Mouse (Mus musculus) limb, embryonic 11.5 days (tissue): ENCODE measurements at regions not wholly inside any gene's neighbourhood (a gene's known extent, or its start where the extent isn't known, plus 50 kb on each side); places are given as distances from the start of the nearest gene placed in this dataset.
"Not testable (repeated sequence)": the region's sequence is repeated elsewhere in the genome, so short reads cannot be mapped to it uniquely, and the experiment has no call there.

Source experiments
- ATAC-seq: fragments of 200-750 bp; cut with Nextera tagmentation; 2 replicates; pipeline ENCODE4 v1.8.0; 2017; ENCODE audit warnings: low read depth; ENCODE audit not compliant: insufficient number of reproducible peaks, low FRiP score, low TSS enrichment
- DNase-seq: peaks from one replicate; pipeline ENCODE4 v3.0.0-alpha.2; 2015; ENCODE audit warnings: low spot score
- H3K27ac ChIP-seq: fragments of 300-500 bp; sonication (generic); replicated peaks from 2 replicates; pipeline ENCODE4 v1.5.1; 2014; ENCODE audit warnings: low read depth, mild to moderate bottlenecking, low read length
- H3K27me3 ChIP-seq: fragments of 300-500 bp; sonication (generic); 2 replicates; pipeline ENCODE4 v1.6.1; 2014; ENCODE audit warnings: mild to moderate bottlenecking, low read length, mixed read lengths; ENCODE audit not compliant: control insufficient read depth, insufficient read depth
- H3K36me3 ChIP-seq: fragments of 300-500 bp; sonication (generic); 2 replicates; pipeline ENCODE4 v1.6.1; 2014; ENCODE audit warnings: mild to moderate bottlenecking, low read length, moderate library complexity, mixed read lengths; ENCODE audit not compliant: control insufficient read depth, insufficient read depth
- H3K4me1 ChIP-seq: fragments of 300-500 bp; sonication (generic); 2 replicates; pipeline ENCODE4 v1.6.1; 2014; ENCODE audit warnings: low read length, mixed read lengths; ENCODE audit not compliant: control insufficient read depth, insufficient read depth
- H3K4me2 ChIP-seq: fragments of 300-500 bp; sonication (generic); 2 replicates; pipeline ENCODE4 v1.6.1; 2014; ENCODE audit warnings: low read depth, mild to moderate bottlenecking, moderate library complexity; ENCODE audit not compliant: severe bottlenecking
- H3K4me3 ChIP-seq: fragments of 300-500 bp; sonication (generic); 2 replicates; pipeline ENCODE4 v1.5.1; 2014; ENCODE audit warnings: low read depth, low read length
- H3K9ac ChIP-seq: fragments of 300-500 bp; sonication (generic); 2 replicates; pipeline ENCODE4 v1.6.1; 2014; ENCODE audit warnings: mild to moderate bottlenecking, low read length
- H3K9me3 ChIP-seq: fragments of 300-500 bp; sonication (generic); 2 replicates; pipeline ENCODE4 v1.6.1; 2016; ENCODE audit warnings: low read length; ENCODE audit not compliant: control insufficient read depth
- WGBS: fragments of 180-500 bp; shearing (Covaris S2); extraction: QIAGEN DNeasy Blood & Tissue Kit; methylation state at CpG from one replicate; pipeline ENCODE4 v1.1.7; 2014; 5-methylcytosine and 5-hydroxymethylcytosine counted together

DNA sequence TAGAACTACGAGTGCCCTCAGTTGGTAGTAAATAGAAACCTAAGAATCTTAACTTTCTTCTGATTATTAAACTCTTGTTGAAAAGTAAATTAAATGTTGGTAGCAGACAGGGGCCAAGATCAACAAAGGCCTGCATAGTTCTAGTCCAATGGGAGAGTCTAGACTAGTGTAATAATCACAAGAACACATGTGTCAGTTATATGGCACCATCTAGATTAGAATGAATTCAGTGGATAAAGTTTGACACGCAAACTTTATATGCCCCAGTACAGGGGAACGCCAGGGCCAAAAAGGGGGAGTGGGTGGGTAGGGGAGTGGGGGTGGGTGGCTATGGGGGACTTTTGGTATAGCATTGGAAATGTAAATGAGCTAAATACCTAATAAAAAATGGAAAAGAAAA, 176.9 kb downstream of the Ube2e3 start:
- not testable (repeated sequence) for H3K9ac ChIP-seq, H3K4me2 ChIP-seq, H3K27me3 ChIP-seq, H3K4me3 ChIP-seq, H3K4me1 ChIP-seq, H3K36me3 ChIP-seq, H3K9me3 ChIP-seq, DNase-seq, H3K27ac ChIP-seq, ATAC-seq
- WGBS: 73% methylated on average over 3 of the region's 3 CpGs

- H3K4me1 ChIP-seq: no peaks in the 10 kb centered on the region
- H3K9ac ChIP-seq: no peak overlapping the region
- H3K4me2 ChIP-seq: no peak overlapping the region
- H3K27ac ChIP-seq: no peak overlapping the region
- no peaks in the 10 kb centered on the region for H3K36me3 ChIP-seq
- no peak overlapping the region for H3K4me3 ChIP-seq
- 81% methylated on average over 4 of the region's 4 CpGs for WGBS
- no peaks in the 10 kb centered on the region for H3K27me3 ChIP-seq
- DNase-seq: no peak
- H3K9me3 ChIP-seq: no peaks in the 10 kb centered on the region
- ATAC-seq: no peak
Observed at GRCm38 (mm10) chr2:79045508-79045907, 177.6 kb downstream of the Ube2e3 start.

DNA sequence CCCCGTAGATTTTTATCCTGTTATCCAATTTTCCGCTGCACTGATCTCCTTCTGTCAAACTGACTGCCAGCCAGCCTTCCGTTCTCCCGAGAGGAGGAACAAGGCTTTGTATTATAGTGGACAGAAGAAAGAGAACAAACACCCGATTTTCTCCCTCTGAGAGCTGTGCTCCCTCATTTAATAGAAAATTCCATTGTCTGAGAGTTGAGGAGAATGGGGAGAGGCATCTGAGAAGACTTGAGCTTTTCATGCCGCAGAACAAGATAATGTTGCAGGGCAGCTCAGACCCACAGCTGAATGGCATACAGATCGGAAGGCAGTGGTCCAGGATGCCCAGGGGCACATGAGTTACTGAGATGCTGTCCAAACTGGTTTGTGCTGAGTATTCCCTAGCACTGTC, 180.1 kb downstream of the Ube2e3 start:
- no peaks in the 10 kb centered on the region for H3K27me3 ChIP-seq
- WGBS: 79% methylated on average over 7 of the region's 7 CpGs
- H3K4me1 ChIP-seq: no peaks in the 10 kb centered on the region
- no peak overlapping the region for H3K4me2 ChIP-seq
- H3K9ac ChIP-seq: no peak overlapping the region
- H3K27ac ChIP-seq: no peak overlapping the region
- DNase-seq (no peak), ATAC-seq (no peak)
- no peaks in the 10 kb centered on the region for H3K36me3 ChIP-seq
- H3K4me3 ChIP-seq: no peak overlapping the region
- H3K9me3 ChIP-seq: no peaks in the 10 kb centered on the region

DNA sequence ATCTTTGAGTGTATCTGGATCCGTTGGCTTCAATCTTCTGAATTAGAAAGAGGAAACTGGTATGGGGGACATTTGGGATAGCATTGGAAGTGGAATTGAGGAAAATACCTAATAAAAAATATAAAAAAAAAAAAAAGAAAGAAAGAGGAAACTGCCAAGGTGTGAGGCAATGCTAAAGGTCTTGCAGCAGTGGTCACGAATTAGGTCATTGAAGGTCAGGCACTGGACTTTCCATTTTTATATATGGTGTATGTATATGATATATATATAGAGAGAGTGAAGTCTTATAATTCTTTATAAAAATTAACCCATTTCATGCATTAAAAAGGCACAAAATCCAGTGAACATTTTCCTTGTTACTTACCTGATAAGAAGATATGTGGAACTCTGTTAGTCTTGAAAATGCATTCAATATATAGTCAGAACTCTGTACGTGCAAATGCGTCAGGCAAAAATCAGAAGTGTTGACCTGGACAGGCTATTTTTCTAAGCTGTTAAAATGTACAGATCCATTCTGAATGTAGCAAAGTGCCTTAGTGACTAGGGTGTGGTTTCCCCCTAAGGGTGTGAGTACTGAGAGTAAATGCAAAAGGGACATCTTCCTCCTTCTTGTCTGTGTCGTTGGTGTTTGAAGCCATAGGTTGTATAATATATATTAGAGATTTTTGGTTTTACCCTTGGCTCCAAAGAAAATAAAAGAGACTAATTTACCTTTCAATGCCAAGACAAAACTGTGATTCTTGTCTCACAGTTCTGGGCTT, 181.0 kb downstream of the Ube2e3 start:
- no peak overlapping the region for H3K27ac ChIP-seq
- H3K4me2 ChIP-seq: no peak overlapping the region
- H3K4me3 ChIP-seq: no peak overlapping the region
- 91% methylated on average over 5 of the region's 5 CpGs for WGBS
- no peaks in the 10 kb centered on the region for H3K36me3 ChIP-seq
- DNase-seq (no peak), ATAC-seq (no peak)
- no peaks in the 10 kb centered on the region for H3K9me3 ChIP-seq
- no peak overlapping the region for H3K9ac ChIP-seq
- H3K27me3 ChIP-seq: no peaks in the 10 kb centered on the region
- no peaks in the 10 kb centered on the region for H3K4me1 ChIP-seq

DNA sequence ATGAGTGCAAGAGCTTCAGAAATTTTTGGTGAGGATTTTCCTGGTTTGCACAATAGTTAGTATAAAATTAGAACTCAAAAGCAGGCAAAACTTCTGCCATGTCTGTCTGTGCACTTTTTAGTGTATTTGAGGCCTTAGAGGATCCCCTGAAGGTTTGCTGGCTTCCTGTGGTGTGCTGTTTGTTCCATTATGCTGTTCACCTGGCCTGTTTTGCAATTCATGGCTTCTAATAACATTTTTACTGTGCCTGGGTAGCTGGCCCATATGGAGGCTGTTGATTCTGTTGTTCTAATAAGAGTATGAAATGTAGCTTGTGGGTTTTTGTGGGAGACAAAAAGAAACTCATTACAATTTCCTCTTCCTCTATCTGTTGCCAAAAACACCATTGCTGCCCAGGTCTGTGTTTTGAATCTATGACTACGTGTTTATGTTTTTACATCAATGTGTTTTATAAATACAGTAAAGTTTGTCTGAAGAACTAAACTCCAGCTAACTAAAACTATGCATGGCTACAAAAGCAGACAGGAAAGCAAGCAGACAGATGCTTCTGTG, 182.6 kb downstream of the Ube2e3 start:
- H3K9ac ChIP-seq: no peak overlapping the region
- WGBS: 86% methylated on average over 1 of the region's 1 CpGs
- no peak overlapping the region for H3K27ac ChIP-seq
- H3K36me3 ChIP-seq: no peaks in the 10 kb centered on the region
- no peak overlapping the region for H3K4me2 ChIP-seq
- no peaks in the 10 kb centered on the region for H3K27me3 ChIP-seq
- DNase-seq (no peak), ATAC-seq (no peak)
- no peaks in the 10 kb centered on the region for H3K9me3 ChIP-seq
- no peak overlapping the region for H3K4me3 ChIP-seq
- H3K4me1 ChIP-seq: no peaks in the 10 kb centered on the region

- Histone ChIP-seq H3K36me3 (no peaks in the 10 kb centered on the region), H3K27me3 (no peaks in the 10 kb centered on the region), H3K4me3 (no peak overlapping the region), H3K4me2 (no peak overlapping the region), H3K27ac (no peak overlapping the region), H3K9ac (no peak overlapping the region), H3K9me3 (no peaks in the 10 kb centered on the region), H3K4me1 (no peaks in the 10 kb centered on the region)
- no peak for DNase-seq
- 80% methylated on average over 1 of the region's 1 CpGs for WGBS
- ATAC-seq: no peak
Observed at GRCm38 (mm10) chr2:79052226-79052625, 184.3 kb downstream of the Ube2e3 start.

- no peaks in the 10 kb centered on the region for H3K27me3 ChIP-seq
- H3K27ac ChIP-seq: no peak overlapping the region
- no peaks in the 10 kb centered on the region for H3K36me3 ChIP-seq
- H3K9ac ChIP-seq: no peak overlapping the region
- H3K4me2 ChIP-seq: no peak overlapping the region
- DNase-seq (no peak), ATAC-seq (no peak)
- no peak overlapping the region for H3K4me3 ChIP-seq
- 69% methylated on average over 2 of the region's 2 CpGs for WGBS
- H3K4me1 ChIP-seq: no peaks in the 10 kb centered on the region
- H3K9me3 ChIP-seq: no peaks in the 10 kb centered on the region
Observed at GRCm38 (mm10) chr2:79056138-79056537, 188.2 kb downstream of the Ube2e3 start.

DNA sequence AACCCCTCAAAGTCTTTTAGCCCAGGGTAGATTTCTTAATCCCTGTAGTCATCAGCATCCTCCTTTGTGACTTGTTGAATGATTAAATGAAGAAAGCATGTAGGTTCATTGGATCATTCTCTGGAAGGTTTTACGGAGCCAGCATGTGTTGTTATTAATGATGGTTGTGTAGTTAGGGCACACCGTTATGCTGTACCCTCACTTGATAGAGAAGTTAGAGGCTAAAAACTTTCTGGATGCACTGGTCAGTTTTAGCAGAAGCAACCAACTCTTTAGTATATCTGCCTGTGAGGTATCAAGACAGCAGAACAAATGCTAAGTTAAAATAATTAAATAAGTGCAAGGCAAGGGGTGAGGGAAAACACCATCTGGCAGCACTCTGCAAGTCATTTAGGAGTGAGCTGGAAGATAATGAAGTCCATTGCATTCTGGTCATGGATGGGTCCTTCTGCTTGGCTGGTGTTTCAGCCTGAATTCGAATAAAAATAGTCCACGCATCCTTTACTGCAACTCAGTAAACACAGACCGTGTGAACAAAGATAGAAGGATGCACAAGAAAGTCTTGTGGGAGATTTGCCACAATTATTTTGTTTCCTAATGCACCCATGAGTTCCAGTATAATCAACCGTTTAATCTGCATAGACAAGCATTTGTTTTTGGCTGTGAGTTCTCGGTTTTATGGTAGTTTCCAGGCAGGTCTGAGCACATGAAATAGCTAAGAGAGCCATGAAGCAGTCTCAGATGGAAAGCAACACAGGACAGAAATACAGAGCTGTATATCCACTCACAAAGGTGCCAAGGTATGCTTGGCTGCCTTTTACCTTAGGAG, 191.4 kb downstream of the Ube2e3 start:
- H3K36me3 ChIP-seq: no peaks in the 10 kb centered on the region
- ATAC-seq (no peak), DNase-seq (no peak)
- H3K4me3 ChIP-seq: no peak overlapping the region
- H3K9ac ChIP-seq: no peak overlapping the region
- no peaks in the 10 kb centered on the region for H3K9me3 ChIP-seq
- no peaks in the 10 kb centered on the region for H3K27me3 ChIP-seq
- H3K27ac ChIP-seq: no peak overlapping the region
- H3K4me1 ChIP-seq: 0 out of 2 replicates have a peak, but pooled peaks cover 2% of the 10 kb centered on the region
- no peak overlapping the region for H3K4me2 ChIP-seq
- 84% methylated on average over 7 of the region's 7 CpGs for WGBS
